Mouse (Mus musculus): ENCODE results near the gene Podxl2. TPM values are rescaled to one million over a fixed set of nuclear protein-coding genes. Genes with fewer than 3 reads are reported as not detected.

The Podxl2 gene
- polyA plus RNA-seq, 1 experiment from 2014 or later, result 54.2 TPM

DNA sequence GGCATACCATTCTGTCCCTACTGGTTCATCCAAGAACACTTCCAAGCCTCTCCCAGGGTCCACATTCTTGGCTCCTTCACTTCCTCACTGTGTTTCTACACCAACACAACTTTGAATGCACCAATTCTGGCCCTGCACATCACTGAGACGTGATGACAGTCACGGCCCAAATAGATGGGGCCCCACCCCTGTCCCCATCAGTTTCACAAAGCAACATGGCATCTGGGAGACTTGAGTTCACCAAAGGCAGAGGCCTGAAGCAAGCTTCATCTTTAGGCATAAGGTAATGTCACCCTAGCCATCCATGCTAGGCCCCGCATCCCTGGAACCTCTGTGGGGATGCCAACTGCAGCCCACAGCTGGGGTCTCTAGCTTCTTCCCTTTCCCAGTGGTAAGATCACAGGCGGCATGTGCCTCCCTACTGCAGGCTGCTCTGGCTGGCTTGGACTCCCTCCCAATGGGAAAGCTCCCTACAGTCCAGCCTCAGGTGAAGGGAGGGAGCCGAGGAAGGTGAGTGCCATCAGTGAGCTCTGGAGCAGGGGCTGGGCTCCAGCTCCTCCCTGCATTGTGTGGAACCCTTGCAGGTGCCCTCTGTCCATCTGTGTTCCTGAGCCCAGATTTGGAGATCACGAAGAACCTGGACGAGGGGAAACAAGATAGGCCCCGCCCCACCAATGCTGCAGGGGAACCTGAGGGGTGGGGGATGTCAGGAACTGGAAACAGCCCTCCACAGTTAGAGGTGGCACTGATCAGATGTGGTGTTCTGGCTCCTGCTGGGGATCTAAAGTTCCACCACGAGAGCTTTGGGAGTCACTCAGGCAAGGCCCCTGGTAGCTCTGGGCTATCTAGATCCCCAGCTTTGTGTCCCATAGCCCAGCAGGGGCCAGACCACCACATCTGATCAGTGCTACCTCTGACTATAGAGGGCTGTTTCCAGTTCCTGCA is 30.8 kb downstream of the Podxl2 start:
- peaks cover 4% of the 10 kb centered on the region for H3K36me3 ChIP-seq (ENCODE audit: insufficient read depth, low read length)
- DNase-seq (ENCODE audit: low spot score), result no peak
- H3K27me3 ChIP-seq (ENCODE audit: insufficient read depth, low read length), result no peaks in the 10 kb centered on the region
- WGBS, result 84% methylated on average over 9 of the region's 9 CpGs
- peaks cover 8% of the 10 kb centered on the region for H3K4me1 ChIP-seq (replicated peaks; ENCODE audit: insufficient read depth, low read length)
- ATAC-seq (replicated peaks; ENCODE audit: low FRiP score, low read depth), result no peak
- no peak overlapping the region for H3K4me2 ChIP-seq (ENCODE audit: low read length)
- no peak overlapping the region for H3K4me3 ChIP-seq (replicated peaks; ENCODE audit: low read depth, low read length)
- H3K27ac ChIP-seq, result no peak overlapping the region
- no peak for TF ChIP-seq CTCF (IDR thresholded peaks at IDR 0.05; ENCODE audit: low read depth)
- no peaks in the 10 kb centered on the region for H3K9me3 ChIP-seq (replicated peaks; ENCODE audit: low read length)
- no peak overlapping the region for H3K9ac ChIP-seq (ENCODE audit: low read depth, low read length)

DNA sequence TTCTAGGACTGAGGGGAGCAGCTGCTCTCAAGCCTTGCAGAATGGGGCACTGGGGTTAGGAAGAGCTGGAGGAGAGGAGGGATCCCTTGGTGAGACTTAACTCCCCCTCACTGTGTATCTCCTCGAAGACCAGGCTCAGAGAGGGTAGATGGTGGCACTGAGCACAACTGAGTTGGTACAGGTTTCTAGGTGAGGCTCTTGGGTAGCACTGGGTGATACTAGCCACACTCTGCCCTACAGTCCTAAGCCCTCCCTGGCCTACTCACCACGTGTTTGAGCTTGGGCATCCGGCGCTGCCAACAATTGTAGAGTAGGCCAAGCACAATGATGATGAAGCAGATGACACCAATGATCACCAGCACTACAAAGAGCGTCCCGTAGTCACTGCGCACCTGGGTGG is 31.6 kb downstream of the Podxl2 start:
- 73% methylated on average over 7 of the region's 7 CpGs for WGBS
- no peak for DNase-seq (ENCODE audit: low spot score)
- no peak for ATAC-seq (replicated peaks; ENCODE audit: low FRiP score, low read depth)
- Histone ChIP-seq H3K36me3 (ENCODE audit: insufficient read depth, low read length) (peaks cover 12% of the 10 kb centered on the region), H3K4me3 (replicated peaks; ENCODE audit: low read depth, low read length) (no peak overlapping the region; the same call in 1 of the 2 replicates), H3K9ac (ENCODE audit: low read depth, low read length) (no peak overlapping the region), H3K27ac (no peak overlapping the region), H3K4me1 (replicated peaks; ENCODE audit: insufficient read depth, low read length) (peaks cover 8% of the 10 kb centered on the region), H3K27me3 (ENCODE audit: insufficient read depth, low read length) (no peaks in the 10 kb centered on the region), H3K9me3 (replicated peaks; ENCODE audit: low read length) (no peaks in the 10 kb centered on the region), H3K4me2 (ENCODE audit: low read length) (peak overlapping the region; percentile 95)
- no peak for TF ChIP-seq CTCF (IDR thresholded peaks at IDR 0.05; ENCODE audit: low read depth)

DNA sequence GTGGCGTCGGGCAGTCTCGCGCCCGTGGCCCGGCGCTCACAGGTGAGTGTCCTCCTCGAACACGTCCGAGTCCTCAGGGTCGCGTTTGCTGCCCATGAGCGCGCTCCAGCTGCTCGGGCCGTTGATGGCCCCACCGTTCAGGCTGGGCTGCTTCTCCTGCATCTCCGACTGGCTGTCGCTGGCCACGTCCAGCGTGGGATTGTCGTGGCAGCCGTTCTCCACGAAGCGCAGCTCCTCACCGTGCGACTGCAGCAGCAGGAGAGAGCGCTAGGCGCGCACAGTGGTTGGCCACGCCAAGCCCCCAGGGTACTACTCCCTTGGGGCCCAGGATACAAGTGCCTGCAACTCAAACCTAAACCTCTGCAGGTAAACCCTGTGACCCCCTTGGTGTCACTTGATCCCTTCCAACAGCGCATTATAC is 32.1 kb downstream of the Podxl2 start:
- H3K4me2 ChIP-seq (ENCODE audit: low read length), result peak overlapping the region; percentile 95
- peak overlapping the region; percentile 93 for H3K27ac ChIP-seq
- H3K27me3 ChIP-seq (ENCODE audit: insufficient read depth, low read length), result no peaks in the 10 kb centered on the region
- H3K4me1 ChIP-seq (replicated peaks; ENCODE audit: insufficient read depth, low read length), result peaks cover 8% of the 10 kb centered on the region
- H3K9me3 ChIP-seq (replicated peaks; ENCODE audit: low read length), result no peaks in the 10 kb centered on the region
- peak overlapping the region; percentile 69 for H3K4me3 ChIP-seq (replicated peaks; ENCODE audit: low read depth, low read length)
- ATAC-seq (replicated peaks; ENCODE audit: low FRiP score, low read depth) (peak; percentile 0; the same call in 1 of the 2 replicates), DNase-seq (ENCODE audit: low spot score) (peak; percentile 31)
- peak overlapping the region; percentile 82 for H3K9ac ChIP-seq (ENCODE audit: low read depth, low read length)
- under 1% methylated on average over 32 of the region's 32 CpGs for WGBS
- TF ChIP-seq CTCF (IDR thresholded peaks at IDR 0.05; ENCODE audit: low read depth), result 0 out of 2 replicates have a peak, but pooled peaks have one; percentile 1
- H3K36me3 ChIP-seq (ENCODE audit: insufficient read depth, low read length), result peaks cover 17% of the 10 kb centered on the region

DNA sequence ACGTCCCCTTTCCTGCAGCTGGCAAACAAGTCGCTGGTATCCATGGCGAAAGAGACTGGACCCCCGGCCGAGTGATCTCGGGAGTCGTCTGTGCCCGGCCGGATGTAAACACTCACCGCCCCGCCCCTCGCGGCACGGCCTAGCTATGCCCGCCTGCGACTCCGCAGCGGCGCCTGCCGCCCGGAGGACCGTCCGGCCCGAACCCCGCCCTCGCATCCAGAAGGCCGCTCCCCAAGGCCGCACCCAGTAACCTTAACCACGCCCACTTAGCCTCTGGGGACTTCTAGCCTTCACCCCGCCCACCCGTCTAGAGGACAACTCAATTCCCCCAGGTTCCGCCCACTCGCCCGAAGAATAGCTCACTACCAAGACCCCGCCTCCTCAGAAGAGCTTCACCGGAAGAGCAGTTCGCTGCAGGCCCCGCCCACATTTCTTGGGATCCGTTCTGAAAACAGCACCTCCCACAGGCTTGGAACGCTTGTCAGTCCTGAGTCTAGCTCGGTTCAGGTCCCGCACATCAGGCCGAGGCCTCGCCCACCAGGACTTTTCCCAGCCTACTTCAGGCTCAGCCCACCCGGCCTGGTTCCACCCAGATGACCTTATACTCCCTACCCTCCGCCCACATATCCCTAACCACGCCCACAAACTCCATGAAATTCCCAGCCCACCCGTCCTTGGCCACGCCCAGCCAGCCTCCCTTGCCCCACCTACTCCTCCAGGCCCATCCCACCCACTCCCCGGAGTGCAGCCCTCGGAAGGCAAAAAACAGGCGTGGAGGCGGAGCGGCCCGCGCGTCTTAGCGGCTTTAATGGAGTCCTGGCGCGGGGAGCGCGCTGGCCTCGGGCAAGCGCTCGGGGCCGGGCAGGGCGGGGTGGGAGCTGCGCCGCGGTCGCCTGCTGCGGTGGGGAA is 32.8 kb downstream of the Podxl2 start, which contains the start of gene Abtb1:
Gene Abtb1 (minus strand): TSS at position 204 of the 909 bp plus-strand sequence.
- Histone ChIP-seq H3K4me1 (replicated peaks; ENCODE audit: insufficient read depth, low read length) (peaks cover 8% of the 10 kb centered on the region), H3K36me3 (ENCODE audit: insufficient read depth, low read length) (peaks cover 24% of the 10 kb centered on the region), H3K27ac (peak within 1 kb of the TSS; percentile 93), H3K27me3 (ENCODE audit: insufficient read depth, low read length) (no peaks in the 10 kb centered on the region), H3K4me2 (ENCODE audit: low read length) (peak within 1 kb of the TSS; percentile 95), H3K9me3 (replicated peaks; ENCODE audit: low read length) (no peaks in the 10 kb centered on the region), H3K4me3 (replicated peaks; ENCODE audit: low read depth, low read length) (peak within 1 kb of the TSS; percentile 69), H3K9ac (ENCODE audit: low read depth, low read length) (peak within 1 kb of the TSS; percentile 82)
- WGBS, result under 1% methylated on average over 72 of the region's 72 CpGs
- DNase-seq (ENCODE audit: low spot score) (peak; percentile 100), ATAC-seq (replicated peaks; ENCODE audit: low FRiP score, low read depth) (peak; percentile 96)
- TF ChIP-seq CTCF (IDR thresholded peaks at IDR 0.05; ENCODE audit: low read depth), result peak; percentile 66

DNA sequence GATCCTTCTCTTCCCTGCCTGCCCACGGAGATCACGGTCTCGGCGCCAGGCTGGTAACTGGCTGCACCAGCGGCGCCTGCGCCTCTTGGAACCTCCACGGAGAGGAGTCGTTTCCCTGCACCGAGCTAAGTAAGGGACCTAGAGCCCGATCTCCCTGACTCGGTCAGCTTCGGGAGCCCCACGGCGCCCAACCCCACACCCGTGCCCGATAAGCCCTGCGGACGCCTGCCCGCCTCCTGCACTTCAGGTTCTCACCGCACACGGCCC is 33.4 kb downstream of the Podxl2 start:
- WGBS, result under 1% methylated on average over 22 of the region's 22 CpGs
- DNase-seq (ENCODE audit: low spot score), result no peak
- Histone ChIP-seq H3K9ac (ENCODE audit: low read depth, low read length) (peak overlapping the region; percentile 71), H3K36me3 (ENCODE audit: insufficient read depth, low read length) (peaks cover 29% of the 10 kb centered on the region), H3K9me3 (replicated peaks; ENCODE audit: low read length) (no peaks in the 10 kb centered on the region), H3K4me1 (replicated peaks; ENCODE audit: insufficient read depth, low read length) (peaks cover 8% of the 10 kb centered on the region), H3K27ac (peak overlapping the region; percentile 93), H3K4me2 (ENCODE audit: low read length) (peak overlapping the region; percentile 69), H3K4me3 (replicated peaks; ENCODE audit: low read depth, low read length) (peak overlapping the region; percentile 67), H3K27me3 (ENCODE audit: insufficient read depth, low read length) (no peaks in the 10 kb centered on the region)
- TF ChIP-seq CTCF (IDR thresholded peaks at IDR 0.05; ENCODE audit: low read depth), result no peak
- no peak for ATAC-seq (replicated peaks; ENCODE audit: low FRiP score, low read depth)
